Mouse (Mus musculus): ENCODE results near the gene Edaradd. TPM values are rescaled to one million over a fixed set of nuclear protein-coding genes. Genes with fewer than 3 reads are reported as not detected.

Edaradd gene
- polyA plus RNA-seq, 1 experiment from 2014 or later, result 1.3 TPM

DNA sequence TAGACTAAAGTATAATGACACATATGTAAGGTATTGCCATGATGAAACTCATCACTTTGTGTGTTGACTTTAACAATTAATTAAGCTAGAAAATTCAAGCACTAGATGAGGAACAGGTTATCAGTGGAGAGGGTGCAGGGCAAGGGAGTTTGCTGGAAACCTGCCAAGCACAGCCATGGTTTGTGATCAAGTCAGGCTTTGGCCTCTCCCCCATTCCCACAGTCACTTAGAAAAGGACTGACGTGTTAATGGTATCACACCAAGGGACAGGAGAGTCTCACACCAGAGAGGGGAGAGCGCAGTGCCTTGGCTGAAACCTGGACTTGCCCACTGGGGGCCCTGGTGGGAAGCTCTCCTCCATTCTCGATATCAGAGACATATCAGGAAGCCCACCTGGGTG is 14.9 kb downstream of the Edaradd start:
- Histone ChIP-seq H3K4me3 (replicated peaks) (no peak overlapping the region), H3K9me3 (no peaks in the 10 kb centered on the region), H3K4me1 (replicated peaks) (peaks cover 8% of the 10 kb centered on the region; the same call in 1 of the 2 replicates), H3K9ac (replicated peaks) (no peak overlapping the region), H3K27ac (no peak overlapping the region), H3K4me2 (replicated peaks) (no peak overlapping the region), H3K36me3 (no peaks in the 10 kb centered on the region), H3K27me3 (no peaks in the 10 kb centered on the region)
- no peak for ATAC-seq
- WGBS, result 74% methylated on average over 3 of the region's 3 CpGs

- Histone ChIP-seq H3K9ac (replicated peaks) (0 out of 2 replicates have a peak overlapping the region, but pooled peaks have one; percentile 23), H3K9me3 (no peaks in the 10 kb centered on the region), H3K4me2 (replicated peaks) (no peak overlapping the region), H3K27me3 (no peaks in the 10 kb centered on the region), H3K36me3 (no peaks in the 10 kb centered on the region), H3K27ac (no peak overlapping the region), H3K4me3 (replicated peaks) (no peak overlapping the region), H3K4me1 (replicated peaks) (peaks cover 8% of the 10 kb centered on the region; the same call in 1 of the 2 replicates)
- WGBS, result 17% methylated on average over 11 of the region's 11 CpGs
- peak; percentile 72 for ATAC-seq
Measured at GRCm38 (mm10) chr13:12503238-12503751, 16.9 kb downstream of the Edaradd start.

GRCm38 (mm10) chr13:12502665-12503237 is 17.5 kb downstream of the Edaradd start:
- Histone ChIP-seq H3K4me3 (replicated peaks) (no peak overlapping the region), H3K36me3 (no peaks in the 10 kb centered on the region), H3K9me3 (no peaks in the 10 kb centered on the region), H3K4me2 (replicated peaks) (no peak overlapping the region), H3K4me1 (replicated peaks) (peaks cover 8% of the 10 kb centered on the region; the same call in 1 of the 2 replicates), H3K27ac (no peak overlapping the region; the same call in 1 of the 2 replicates), H3K27me3 (no peaks in the 10 kb centered on the region), H3K9ac (replicated peaks) (no peak overlapping the region)
- 31% methylated on average over 4 of the region's 4 CpGs for WGBS
- no peak for ATAC-seq

DNA sequence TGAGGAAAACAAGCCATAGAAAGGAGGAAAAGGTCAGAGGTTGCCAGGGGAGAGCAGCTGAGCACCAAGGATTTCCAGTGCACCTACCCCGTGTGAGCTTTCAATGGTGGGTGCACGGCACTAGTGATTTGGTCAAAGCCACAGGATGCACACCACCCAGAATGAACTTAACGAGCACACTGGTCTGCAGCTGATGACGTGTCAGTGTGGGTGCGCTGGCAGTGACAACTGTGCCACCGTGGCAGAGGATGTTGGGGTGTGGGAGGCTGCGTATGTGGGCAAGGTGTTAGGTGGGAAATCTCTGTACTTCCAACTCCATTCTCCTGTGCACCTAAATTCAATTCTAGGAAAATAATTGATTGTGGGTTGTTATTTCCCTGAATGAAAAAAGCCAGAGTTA is 21.1 kb downstream of the Edaradd start:
- ATAC-seq, result no peak

GRCm38 (mm10) chr13:12497809-12498208 is 22.4 kb downstream of the Edaradd start:
- no peak overlapping the region for H3K4me3 ChIP-seq (replicated peaks)
- no peaks in the 10 kb centered on the region for H3K36me3 ChIP-seq
- H3K4me2 ChIP-seq (replicated peaks), result no peak overlapping the region
- ATAC-seq, result no peak
- peaks cover under 1% of the 10 kb centered on the region; the same call in 1 of the 2 replicates for H3K4me1 ChIP-seq (replicated peaks)
- no peak overlapping the region for H3K27ac ChIP-seq
- H3K9ac ChIP-seq (replicated peaks), result no peak overlapping the region
- WGBS, result 50% methylated on average over 8 of the region's 8 CpGs
- H3K27me3 ChIP-seq, result no peaks in the 10 kb centered on the region
- no peaks in the 10 kb centered on the region for H3K9me3 ChIP-seq

More for the DNA sequence above, 21.1 kb downstream of the Edaradd start:
- no peak overlapping the region for H3K9ac ChIP-seq (replicated peaks)
- WGBS, result 88% methylated on average over 7 of the region's 7 CpGs
- no peaks in the 10 kb centered on the region for H3K36me3 ChIP-seq
- no peak overlapping the region for H3K4me2 ChIP-seq (replicated peaks)
- no peak overlapping the region for H3K4me3 ChIP-seq (replicated peaks)
- H3K9me3 ChIP-seq, result no peaks in the 10 kb centered on the region
- H3K4me1 ChIP-seq (replicated peaks), result peaks cover 8% of the 10 kb centered on the region; the same call in 1 of the 2 replicates
- no peak overlapping the region for H3K27ac ChIP-seq
- H3K27me3 ChIP-seq, result no peaks in the 10 kb centered on the region

GRCm38 (mm10) chr13:12494750-12495149 is 25.5 kb downstream of the Edaradd start:
- H3K4me2 ChIP-seq (replicated peaks), result no peak overlapping the region
- no peaks in the 10 kb centered on the region for H3K36me3 ChIP-seq
- WGBS, result 94% methylated on average over 9 of the region's 9 CpGs
- no peaks in the 10 kb centered on the region for H3K4me1 ChIP-seq (replicated peaks)
- H3K4me3 ChIP-seq (replicated peaks), result no peak overlapping the region
- no peak for ATAC-seq
- H3K27me3 ChIP-seq, result no peaks in the 10 kb centered on the region
- H3K9me3 ChIP-seq, result no peaks in the 10 kb centered on the region
- H3K9ac ChIP-seq (replicated peaks), result no peak overlapping the region
- no peak overlapping the region for H3K27ac ChIP-seq

DNA sequence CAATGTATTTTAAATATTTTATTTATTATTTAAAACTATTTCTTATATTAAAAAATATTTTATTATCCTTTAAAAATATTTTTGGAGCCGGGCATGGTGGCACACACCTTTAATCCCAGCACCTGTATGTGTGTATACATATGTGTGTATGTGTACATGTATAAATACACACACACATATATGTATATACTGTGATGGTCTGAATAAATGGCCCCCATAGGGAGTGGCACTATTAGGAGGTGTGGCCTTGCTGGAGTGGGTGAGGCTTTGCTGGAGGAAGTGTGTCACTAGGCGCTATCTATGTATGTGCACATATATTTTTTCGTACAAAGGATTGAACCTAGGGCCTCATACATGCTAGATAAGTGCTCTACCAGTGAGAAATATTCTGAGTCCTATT is 27.7 kb downstream of the Edaradd start:
- Histone ChIP-seq H3K4me1 (replicated peaks) (no peaks in the 10 kb centered on the region), H3K27ac (no peak overlapping the region), H3K27me3 (no peaks in the 10 kb centered on the region), H3K4me2 (replicated peaks) (no peak overlapping the region), H3K4me3 (replicated peaks) (no peak overlapping the region), H3K9ac (replicated peaks) (no peak overlapping the region), H3K36me3 (no peaks in the 10 kb centered on the region), H3K9me3 (no peaks in the 10 kb centered on the region)
- no peak for ATAC-seq
- WGBS, result 90% methylated on average over 3 of the region's 3 CpGs

DNA sequence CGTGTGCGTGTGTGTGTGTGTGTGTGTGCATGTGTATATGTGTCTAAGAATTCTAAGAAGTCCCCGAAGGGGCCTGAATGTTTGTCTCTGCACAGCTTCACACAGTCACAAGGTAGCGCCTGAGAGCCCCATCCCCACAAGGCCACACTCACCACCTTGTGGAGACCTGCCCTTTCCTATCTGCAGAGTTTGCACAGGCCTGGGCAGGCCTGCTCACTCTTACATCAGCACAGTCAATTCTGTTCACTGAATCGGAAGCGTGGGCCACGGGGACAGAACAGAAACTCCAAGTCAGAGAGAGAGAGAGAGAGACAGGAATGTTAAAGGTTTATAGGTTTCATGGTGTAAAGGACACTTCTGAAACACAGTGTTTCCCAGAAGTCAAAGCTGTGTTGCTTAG is 34.6 kb downstream of the Edaradd start:
- no peak for ATAC-seq
- H3K36me3 ChIP-seq, result no peaks in the 10 kb centered on the region
- no peak overlapping the region for H3K9ac ChIP-seq (replicated peaks)
- H3K4me1 ChIP-seq (replicated peaks), result no peaks in the 10 kb centered on the region
- H3K27ac ChIP-seq, result no peak overlapping the region
- 91% methylated on average over 7 of the region's 7 CpGs for WGBS
- H3K9me3 ChIP-seq, result no peaks in the 10 kb centered on the region
- no peak overlapping the region for H3K4me2 ChIP-seq (replicated peaks)
- no peaks in the 10 kb centered on the region for H3K27me3 ChIP-seq
- H3K4me3 ChIP-seq (replicated peaks), result no peak overlapping the region

DNA sequence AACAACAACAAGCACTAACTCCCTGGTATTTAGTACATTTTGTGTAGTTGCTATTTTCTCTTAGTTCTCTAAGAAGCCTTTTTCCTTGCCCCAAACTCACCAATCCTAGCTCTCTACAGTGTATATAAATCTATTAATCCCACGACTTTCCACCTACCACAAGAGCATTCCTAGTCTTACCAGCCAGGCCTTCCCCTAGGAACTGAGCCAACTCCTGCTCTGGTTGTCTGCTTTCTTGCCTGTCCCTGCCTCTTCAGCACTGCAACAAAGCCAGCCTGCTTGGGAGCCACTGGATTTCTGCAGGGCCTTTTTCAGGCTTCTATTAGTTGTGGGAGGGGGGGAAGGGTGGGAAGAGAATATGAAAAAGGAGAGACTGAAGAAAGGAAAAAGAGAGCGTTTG is 35.0 kb downstream of the Edaradd start:
- H3K36me3 ChIP-seq, result no peaks in the 10 kb centered on the region
- no peak overlapping the region for H3K4me3 ChIP-seq (replicated peaks)
- 74% methylated on average over 2 of the region's 2 CpGs for WGBS
- H3K27me3 ChIP-seq, result no peaks in the 10 kb centered on the region
- no peak overlapping the region for H3K4me2 ChIP-seq (replicated peaks)
- no peaks in the 10 kb centered on the region for H3K9me3 ChIP-seq
- H3K27ac ChIP-seq, result no peak overlapping the region
- 0 out of 2 replicates have a peak, but pooled peaks have one; percentile 48 for ATAC-seq
- H3K4me1 ChIP-seq (replicated peaks), result no peaks in the 10 kb centered on the region
- no peak overlapping the region for H3K9ac ChIP-seq (replicated peaks)

DNA sequence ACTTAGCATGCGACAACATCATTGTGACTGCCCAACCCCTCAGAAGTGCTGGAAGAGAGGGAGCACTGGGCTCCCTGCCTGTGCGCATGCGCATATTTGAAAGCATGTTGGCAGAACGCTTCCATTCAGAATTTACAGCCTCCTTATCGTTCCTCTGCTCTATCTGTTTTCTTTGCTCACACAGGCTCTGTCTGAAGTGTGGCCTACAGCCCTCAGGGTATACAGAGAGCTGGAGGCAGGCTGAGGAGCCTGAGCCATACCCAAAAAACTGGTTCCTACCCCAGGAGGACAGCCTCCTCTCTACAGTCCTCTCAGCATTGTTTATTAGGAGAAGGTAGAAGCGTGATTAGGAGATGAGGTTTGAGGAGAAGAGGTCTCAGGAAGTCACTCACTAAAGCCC is 40.4 kb downstream of the Edaradd start:
- ATAC-seq, result no peak
- Histone ChIP-seq H3K27me3 (no peaks in the 10 kb centered on the region), H3K9me3 (no peaks in the 10 kb centered on the region), H3K36me3 (no peaks in the 10 kb centered on the region), H3K4me3 (replicated peaks) (no peak overlapping the region), H3K4me2 (replicated peaks) (no peak overlapping the region), H3K9ac (replicated peaks) (no peak overlapping the region), H3K4me1 (replicated peaks) (no peaks in the 10 kb centered on the region), H3K27ac (no peak overlapping the region)
- WGBS, result 86% methylated on average over 6 of the region's 6 CpGs

DNA sequence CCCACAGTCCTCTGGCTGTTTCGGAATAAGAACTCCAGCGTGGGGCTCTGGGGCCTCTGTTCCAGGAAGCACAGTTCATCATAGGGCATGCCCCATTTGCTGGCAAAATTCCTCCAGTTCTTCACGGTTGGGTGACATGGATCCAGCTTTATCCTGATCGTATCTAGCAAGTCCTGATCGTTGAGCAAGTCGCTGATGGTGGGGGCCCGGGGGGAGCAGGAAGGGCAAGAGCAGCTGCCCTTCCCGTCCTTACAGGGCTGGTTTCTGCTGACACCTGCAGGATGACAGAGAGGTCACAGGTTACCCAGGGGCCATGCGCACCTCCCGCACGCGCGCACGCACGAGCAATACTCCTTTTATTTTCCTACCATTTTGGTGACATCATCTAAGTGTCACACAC is 41.9 kb downstream of the Edaradd start:
- H3K4me3 ChIP-seq (replicated peaks), result no peak overlapping the region
- H3K27me3 ChIP-seq, result no peaks in the 10 kb centered on the region
- ATAC-seq, result no peak
- no peak overlapping the region for H3K9ac ChIP-seq (replicated peaks)
- H3K4me2 ChIP-seq (replicated peaks), result no peak overlapping the region
- H3K9me3 ChIP-seq, result no peaks in the 10 kb centered on the region
- H3K4me1 ChIP-seq (replicated peaks), result 0 out of 2 replicates have a peak, but pooled peaks cover 4% of the 10 kb centered on the region
- WGBS, result 87% methylated on average over 15 of the region's 15 CpGs
- H3K36me3 ChIP-seq, result no peaks in the 10 kb centered on the region
- H3K27ac ChIP-seq, result no peak overlapping the region

DNA sequence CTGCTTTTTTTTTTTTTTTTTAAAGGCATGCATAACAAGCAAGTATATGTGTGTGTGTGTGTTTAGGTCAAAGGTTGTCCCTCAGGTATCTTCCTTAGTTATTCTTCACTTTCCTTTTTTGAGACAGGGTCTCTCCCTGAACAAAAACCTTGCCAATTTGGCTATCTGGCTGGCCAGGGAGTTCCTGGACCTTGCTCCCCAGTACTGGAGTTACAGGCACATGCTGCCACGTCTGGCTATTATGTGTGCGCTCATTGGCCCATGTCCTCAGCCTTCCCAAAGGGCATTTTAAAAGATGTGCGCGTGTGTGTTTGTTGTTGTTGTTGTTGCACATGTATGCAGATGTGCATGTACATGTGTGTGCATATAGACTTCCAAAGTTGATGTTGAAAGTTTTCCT is 43.4 kb downstream of the Edaradd start:
- Histone ChIP-seq H3K4me3 (replicated peaks) (no peak overlapping the region), H3K36me3 (no peaks in the 10 kb centered on the region), H3K27me3 (no peaks in the 10 kb centered on the region), H3K4me1 (replicated peaks) (0 out of 2 replicates have a peak, but pooled peaks cover 6% of the 10 kb centered on the region), H3K9me3 (no peaks in the 10 kb centered on the region), H3K27ac (no peak overlapping the region), H3K4me2 (replicated peaks) (no peak overlapping the region), H3K9ac (replicated peaks) (no peak overlapping the region)
- ATAC-seq, result no peak
- WGBS, result 89% methylated on average over 4 of the region's 4 CpGs

DNA sequence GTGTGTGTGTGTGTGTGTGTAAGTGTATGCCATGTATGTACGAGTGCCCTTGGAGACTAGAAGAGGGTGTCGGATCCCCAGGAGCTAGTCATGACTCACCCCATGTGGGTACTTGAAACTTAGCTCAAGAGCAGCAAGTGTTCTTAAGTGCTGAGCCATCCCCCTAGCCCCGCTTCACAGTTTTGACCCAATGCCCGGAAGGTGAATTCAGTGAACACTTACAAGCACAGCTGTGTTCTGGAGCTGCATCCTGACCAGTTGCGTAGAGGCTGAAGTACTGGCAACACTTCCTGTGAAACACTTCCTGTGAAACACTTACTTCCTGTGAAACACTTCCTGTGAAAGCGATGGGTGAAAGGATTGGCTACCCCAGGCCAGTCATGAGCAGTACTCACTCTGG is 45.0 kb downstream of the Edaradd start:
- H3K9ac ChIP-seq (replicated peaks), result no peak overlapping the region
- WGBS, result 89% methylated on average over 6 of the region's 6 CpGs
- H3K27me3 ChIP-seq, result no peaks in the 10 kb centered on the region
- no peak overlapping the region for H3K4me2 ChIP-seq (replicated peaks)
- no peak overlapping the region for H3K27ac ChIP-seq
- ATAC-seq, result no peak
- H3K36me3 ChIP-seq, result no peaks in the 10 kb centered on the region
- no peak overlapping the region for H3K4me3 ChIP-seq (replicated peaks)
- no peaks in the 10 kb centered on the region for H3K9me3 ChIP-seq
- H3K4me1 ChIP-seq (replicated peaks), result 0 out of 2 replicates have a peak, but pooled peaks cover 6% of the 10 kb centered on the region

All from midbrain, embryonic 13.5 days (tissue).